Mouse (Mus musculus): Measurements from ENCODE around the gene Mylk4. TPM values are rescaled to one million over a fixed set of nuclear protein-coding genes. Genes with fewer than 3 reads are reported as not detected.
A peak's percentile ranks its signal among the peaks of the same experiment; 100 is the strongest.

Mylk4 gene
- polyA plus RNA-seq (2015; fragmentation: Nextera tagmentation; extraction: Ambion mirVana), result 0.06 TPM in 1 of 2 replicates, not detected in the other

DNA sequence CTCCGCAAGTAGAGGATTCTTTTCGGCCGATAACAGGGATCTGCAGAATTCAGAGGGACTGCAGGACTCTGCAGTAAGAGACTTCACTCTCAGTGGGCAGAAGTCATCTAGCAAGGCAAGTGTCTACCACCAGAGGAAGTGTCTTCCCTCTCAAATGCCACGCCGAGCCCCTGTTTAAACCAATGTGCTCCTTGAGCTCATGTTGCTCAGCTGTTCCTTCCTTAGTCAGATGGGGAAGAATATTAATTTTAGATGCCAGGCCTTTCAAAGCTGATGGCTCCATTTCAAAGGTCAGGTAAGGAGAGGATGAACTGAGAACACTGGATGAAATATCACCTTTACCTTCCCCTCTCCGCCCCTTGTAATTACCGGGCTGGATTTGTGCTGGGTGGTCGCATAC is at the start of gene Mylk4:
Gene Mylk4 (minus strand): TSS at position 139 of the 400 bp plus-strand sequence.
- no peak within 1 kb of the TSS for H3K4me2 ChIP-seq (ENCODE audit: low read depth, low read length)
- no peak for ATAC-seq
- no peak within 1 kb of the TSS for H3K27ac ChIP-seq (ENCODE audit: low read depth)
- 68% methylated on average over 8 of the region's 8 CpGs for WGBS (ENCODE audit: insufficient replicate concordance)
- TF ChIP-seq EP300 (IDR thresholded peaks at IDR 0.05; ENCODE audit: low read depth) (no peak), CTCF (IDR thresholded peaks at IDR 0.05; ENCODE audit: low read depth) (no peak)
- H3K9me3 ChIP-seq (ENCODE audit: low read length), result no peaks in the 10 kb centered on the region
- no peaks in the 10 kb centered on the region for H3K27me3 ChIP-seq (ENCODE audit: insufficient read depth, low read length)
- H3K36me3 ChIP-seq (replicated peaks; ENCODE audit: insufficient read depth, low read length), result no peaks in the 10 kb centered on the region
- H3K9ac ChIP-seq (replicated peaks), result no peak within 1 kb of the TSS
- H3K4me3 ChIP-seq (ENCODE audit: low read depth, low read length), result no peak within 1 kb of the TSS
- H3K4me1 ChIP-seq (ENCODE audit: insufficient read depth), result no peaks in the 10 kb centered on the region
- no peak for DNase-seq

DNA sequence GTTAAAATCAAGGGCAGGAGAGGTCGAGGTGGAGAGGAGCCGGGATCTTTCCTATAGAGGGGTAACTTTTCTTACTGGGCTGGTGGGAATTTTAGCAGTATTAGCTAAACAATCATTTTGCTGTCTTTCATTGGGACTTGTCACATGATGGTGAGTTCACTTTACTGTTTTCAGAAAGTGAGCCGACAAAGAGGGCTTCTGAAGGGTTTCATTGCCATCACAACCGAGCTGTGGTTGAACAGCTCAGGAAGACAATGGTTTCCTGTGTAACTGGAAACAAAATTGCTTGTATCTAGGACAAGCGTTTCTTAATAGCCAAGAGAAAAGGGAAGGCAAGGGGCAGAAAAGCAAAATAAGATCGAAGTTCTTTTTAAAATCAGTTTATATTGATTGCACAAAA is 49.5 kb upstream of the Mylk4 start:
- Histone ChIP-seq H3K4me3 (ENCODE audit: low read depth, low read length) (no peak overlapping the region), H3K4me1 (ENCODE audit: insufficient read depth) (peaks cover 7% of the 10 kb centered on the region; the same call in 1 of the 2 replicates), H3K27me3 (ENCODE audit: insufficient read depth, low read length) (no peaks in the 10 kb centered on the region), H3K4me2 (ENCODE audit: low read depth, low read length) (no peak overlapping the region), H3K9ac (replicated peaks) (no peak overlapping the region), H3K36me3 (replicated peaks; ENCODE audit: insufficient read depth, low read length) (no peaks in the 10 kb centered on the region), H3K27ac (ENCODE audit: low read depth) (peak overlapping the region; percentile 50; the same call in 1 of the 2 replicates), H3K9me3 (ENCODE audit: low read length) (no peaks in the 10 kb centered on the region)
- no peak for TF ChIP-seq CTCF (IDR thresholded peaks at IDR 0.05; ENCODE audit: low read depth)
- no peak for TF ChIP-seq EP300 (IDR thresholded peaks at IDR 0.05; ENCODE audit: low read depth)
- 35% methylated on average over 6 of the region's 6 CpGs for WGBS (ENCODE audit: insufficient replicate concordance)
- peak; percentile 18; the same call in 1 of the 2 replicates for ATAC-seq
- no peak for DNase-seq

DNA sequence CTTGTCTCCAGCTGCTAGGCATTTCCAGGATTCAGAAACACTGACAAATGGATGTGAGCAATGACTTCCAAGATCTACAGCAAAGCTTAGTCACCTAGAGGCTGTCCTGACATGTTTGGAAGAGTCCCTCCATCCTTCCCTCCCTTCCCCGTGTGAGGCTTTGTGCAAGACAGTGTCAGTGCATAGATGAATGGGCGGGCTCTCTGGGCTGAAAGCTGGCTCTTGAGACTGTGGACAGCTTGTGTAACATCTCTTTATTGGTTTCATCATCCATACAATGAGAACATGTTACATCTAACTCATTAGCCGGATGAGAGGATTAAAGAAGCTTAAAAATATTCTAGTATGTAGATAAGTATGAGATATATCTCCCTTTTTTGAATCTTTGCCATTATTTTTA is 49.0 kb upstream of the Mylk4 start:
- peak overlapping the region; percentile 19 for H3K27ac ChIP-seq (ENCODE audit: low read depth)
- ATAC-seq (peak; percentile 32; the same call in 1 of the 2 replicates), DNase-seq (no peak)
- H3K9ac ChIP-seq (replicated peaks), result no peak overlapping the region
- H3K4me2 ChIP-seq (ENCODE audit: low read depth, low read length), result no peak overlapping the region
- WGBS (ENCODE audit: insufficient replicate concordance), result 40% methylated on average over 3 of the region's 3 CpGs
- no peaks in the 10 kb centered on the region for H3K36me3 ChIP-seq (replicated peaks; ENCODE audit: insufficient read depth, low read length)
- no peak overlapping the region for H3K4me3 ChIP-seq (ENCODE audit: low read depth, low read length)
- H3K27me3 ChIP-seq (ENCODE audit: insufficient read depth, low read length), result no peaks in the 10 kb centered on the region
- peaks cover 10% of the 10 kb centered on the region; the same call in 1 of the 2 replicates for H3K4me1 ChIP-seq (ENCODE audit: insufficient read depth)
- no peaks in the 10 kb centered on the region for H3K9me3 ChIP-seq (ENCODE audit: low read length)
- no peak for TF ChIP-seq EP300 (IDR thresholded peaks at IDR 0.05; ENCODE audit: low read depth)
- TF ChIP-seq CTCF (IDR thresholded peaks at IDR 0.05; ENCODE audit: low read depth), result no peak

DNA sequence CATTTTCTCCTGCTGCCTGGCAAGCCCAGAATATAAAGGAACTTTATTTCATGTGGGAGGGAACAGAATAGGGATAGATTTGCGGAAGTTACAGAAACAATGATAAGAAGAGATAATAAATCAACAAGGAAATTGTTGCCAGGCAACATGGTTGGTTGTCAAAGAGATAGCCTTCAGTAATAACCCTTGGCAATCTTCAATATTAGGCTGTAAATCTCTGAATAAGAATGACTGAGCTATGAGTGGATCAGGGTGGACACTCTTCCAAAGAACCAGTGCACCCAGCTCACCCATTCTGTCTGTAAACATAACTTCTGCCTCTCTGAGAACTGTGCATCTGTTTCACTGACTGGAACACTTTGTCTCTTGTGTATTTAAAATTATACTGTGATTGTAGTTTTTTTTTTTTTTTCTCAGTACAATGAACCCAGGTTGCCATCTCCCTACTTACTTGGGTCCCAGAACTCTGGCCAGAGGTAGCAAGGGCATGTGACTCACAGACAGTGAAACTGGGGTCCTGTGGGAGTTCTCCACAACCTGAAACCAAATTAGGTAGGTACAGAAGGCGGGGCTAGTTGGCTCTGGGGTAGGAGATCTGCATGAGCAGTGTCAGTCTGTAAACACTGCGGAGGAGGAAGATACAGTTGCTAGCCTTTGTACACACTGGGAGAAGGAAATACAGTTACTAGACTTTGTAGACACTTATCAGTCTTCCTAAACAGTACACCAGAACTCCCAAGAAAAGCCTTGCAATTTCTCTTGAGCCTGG is 47.9 kb upstream of the Mylk4 start:
- H3K36me3 ChIP-seq (replicated peaks; ENCODE audit: insufficient read depth, low read length), result no peaks in the 10 kb centered on the region
- no peak overlapping the region for H3K9ac ChIP-seq (replicated peaks)
- no peaks in the 10 kb centered on the region for H3K9me3 ChIP-seq (ENCODE audit: low read length)
- H3K27me3 ChIP-seq (ENCODE audit: insufficient read depth, low read length), result no peaks in the 10 kb centered on the region
- no peak overlapping the region for H3K4me2 ChIP-seq (ENCODE audit: low read depth, low read length)
- H3K4me3 ChIP-seq (ENCODE audit: low read depth, low read length), result no peak overlapping the region
- WGBS (ENCODE audit: insufficient replicate concordance), result 46% methylated on average over 3 of the region's 3 CpGs
- H3K27ac ChIP-seq (ENCODE audit: low read depth), result peak overlapping the region; percentile 19
- ATAC-seq, result no peak
- no peak for DNase-seq
- peaks cover 15% of the 10 kb centered on the region; the same call in 1 of the 2 replicates for H3K4me1 ChIP-seq (ENCODE audit: insufficient read depth)
- TF ChIP-seq EP300 (IDR thresholded peaks at IDR 0.05; ENCODE audit: low read depth) (no peak), CTCF (IDR thresholded peaks at IDR 0.05; ENCODE audit: low read depth) (no peak)

DNA sequence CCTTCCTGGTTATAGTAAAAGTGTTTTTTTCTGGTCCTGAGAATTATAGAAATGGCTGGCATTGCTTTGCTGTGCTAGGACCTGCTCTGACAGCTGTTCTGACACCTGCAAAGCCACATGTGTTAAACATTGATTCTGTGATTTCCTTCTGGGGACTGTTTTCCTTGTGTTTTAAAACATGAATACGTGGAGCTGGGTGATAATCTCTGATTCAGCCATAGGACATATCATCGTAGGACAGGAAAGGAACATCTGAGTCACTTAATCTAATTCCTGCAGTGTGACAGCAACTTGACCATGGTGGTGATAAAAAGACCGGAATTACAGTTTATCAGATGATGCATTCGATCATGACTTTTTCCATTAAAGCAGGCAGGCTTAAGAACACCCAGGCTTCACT is 45.1 kb upstream of the Mylk4 start:
- H3K27ac ChIP-seq (ENCODE audit: low read depth), result no peak overlapping the region
- TF ChIP-seq CTCF (IDR thresholded peaks at IDR 0.05; ENCODE audit: low read depth) (no peak), EP300 (IDR thresholded peaks at IDR 0.05; ENCODE audit: low read depth) (peak; percentile 52; the same call in 1 of the 2 replicates)
- 51% methylated on average over 4 of the region's 4 CpGs for WGBS (ENCODE audit: insufficient replicate concordance)
- no peaks in the 10 kb centered on the region for H3K27me3 ChIP-seq (ENCODE audit: insufficient read depth, low read length)
- H3K9me3 ChIP-seq (ENCODE audit: low read length), result no peaks in the 10 kb centered on the region
- H3K4me2 ChIP-seq (ENCODE audit: low read depth, low read length), result no peak overlapping the region
- ATAC-seq (no peak), DNase-seq (no peak)
- no peak overlapping the region for H3K9ac ChIP-seq (replicated peaks)
- peaks cover 17% of the 10 kb centered on the region; the same call in 1 of the 2 replicates for H3K4me1 ChIP-seq (ENCODE audit: insufficient read depth)
- H3K4me3 ChIP-seq (ENCODE audit: low read depth, low read length), result no peak overlapping the region
- no peaks in the 10 kb centered on the region for H3K36me3 ChIP-seq (replicated peaks; ENCODE audit: insufficient read depth, low read length)

DNA sequence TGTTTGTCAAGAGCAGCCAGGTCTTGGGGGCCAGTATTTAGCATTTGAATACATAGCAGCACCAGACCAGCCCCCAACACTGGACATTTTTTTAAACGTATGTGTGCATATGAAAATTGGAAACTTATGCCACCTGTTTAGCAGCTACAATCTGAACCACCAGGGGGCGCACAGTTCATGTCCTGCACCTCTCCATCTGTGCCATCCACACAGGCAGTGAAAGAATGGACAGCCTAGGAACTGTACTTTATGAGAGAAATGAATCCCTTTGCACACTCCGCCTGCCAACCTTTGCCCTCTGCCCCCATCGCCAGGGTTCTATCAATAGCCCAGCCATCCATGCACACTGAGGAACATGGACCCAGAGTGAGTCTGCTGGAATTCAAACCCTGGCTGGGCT is 44.2 kb upstream of the Mylk4 start:
- WGBS (ENCODE audit: insufficient replicate concordance), result 39% methylated on average over 4 of the region's 4 CpGs
- Histone ChIP-seq H3K27ac (ENCODE audit: low read depth) (peak overlapping the region; percentile 75), H3K9ac (replicated peaks) (no peak overlapping the region), H3K4me2 (ENCODE audit: low read depth, low read length) (no peak overlapping the region), H3K27me3 (ENCODE audit: insufficient read depth, low read length) (no peaks in the 10 kb centered on the region), H3K9me3 (ENCODE audit: low read length) (no peaks in the 10 kb centered on the region), H3K36me3 (replicated peaks; ENCODE audit: insufficient read depth, low read length) (peaks cover 5% of the 10 kb centered on the region; the same call in 1 of the 2 replicates), H3K4me1 (ENCODE audit: insufficient read depth) (peaks cover 17% of the 10 kb centered on the region; the same call in 1 of the 2 replicates), H3K4me3 (ENCODE audit: low read depth, low read length) (no peak overlapping the region)
- TF ChIP-seq EP300 (IDR thresholded peaks at IDR 0.05; ENCODE audit: low read depth) (no peak), CTCF (IDR thresholded peaks at IDR 0.05; ENCODE audit: low read depth) (peak; percentile 90)
- DNase-seq (peak; percentile 81), ATAC-seq (peak; percentile 30; the same call in 1 of the 2 replicates)
